In genomic region chr9:44500163-44500533, GRCm38 (mm10) we compare ENCODE assay signal across 10 mouse cellular contexts. TPM values are rescaled to one million over a fixed set of nuclear protein-coding genes. Genes with fewer than 3 reads are reported as not detected.
DNase-seq lines count a peak whose midpoint lies in the region; ATAC-seq lines count a peak whose summit lies in the region.
"Had no signal": no experiment of that assay in that cellular context is flagged by ENCODE, and none has a peak within 500 bp of the region (broad histone marks: within the 10 kb centered on the region; RNA-seq: fewer than 3 reads in every experiment).

No protein-coding gene starts in this region.

- peaks cover 67% of the 10 kb centered on the region for H3K4me1 ChIP-seq in lung, embryonic 16.5 days (replicated peaks; ENCODE audit: control insufficient read depth, insufficient read depth, low read length)
- peaks cover 70% of the 10 kb centered on the region for H3K4me1 ChIP-seq in intestine, embryonic 15.5 days (replicated peaks)
- peaks cover 54% of the 10 kb centered on the region for H3K4me1 ChIP-seq in stomach, embryonic 14.5 days (ENCODE audit: control insufficient read depth, insufficient read depth, low read length)

- DNase-seq in cerebellum, adult 11-12 months = peak; percentile 37
- no peak for DNase-seq in lung, postnatal 25 days (ENCODE audit: low spot score)
- DNase-seq in gastrocnemius, postnatal 4 days (ENCODE audit: low spot score in 2 of 2) = no peak
- no peak for DNase-seq in left cerebral cortex, postnatal 4 days

- no peaks in the 10 kb centered on the region for H3K27me3 ChIP-seq in lung, embryonic 16.5 days (ENCODE audit: control insufficient read depth, insufficient read depth, low read depth, low read length)
- no peaks in the 10 kb centered on the region for H3K27me3 ChIP-seq in intestine, embryonic 15.5 days (replicated peaks)
- H3K27me3 ChIP-seq in stomach, embryonic 14.5 days (ENCODE audit: control insufficient read depth, insufficient read depth, low read length) = no peaks in the 10 kb centered on the region

- H3K4me3 ChIP-seq in lung, embryonic 16.5 days (ENCODE audit: low read length) = peak overlapping the region; percentile 54
- peak overlapping the region; percentile 38 for H3K4me3 ChIP-seq in intestine, embryonic 15.5 days (replicated peaks)
- H3K4me3 ChIP-seq in stomach, embryonic 14.5 days (ENCODE audit: low read depth, low read length) = peak overlapping the region; percentile 39

- peaks cover 13% of the 10 kb centered on the region; the same call in 1 of the 2 replicates for H3K36me3 ChIP-seq in lung, embryonic 16.5 days (ENCODE audit: control insufficient read depth, insufficient read depth, low read length)
- no peaks in the 10 kb centered on the region; the same call in 1 of the 2 replicates for H3K36me3 ChIP-seq in intestine, embryonic 15.5 days
- peaks cover 28% of the 10 kb centered on the region for H3K36me3 ChIP-seq in stomach, embryonic 14.5 days (ENCODE audit: control insufficient read depth, insufficient read depth, low read length)

- peak overlapping the region; percentile 83 for H3K4me2 ChIP-seq in lung, embryonic 16.5 days (ENCODE audit: low read depth, low read length)
- H3K4me2 ChIP-seq in intestine, embryonic 15.5 days (replicated peaks) = peak overlapping the region; percentile 85
- peak overlapping the region; percentile 91 for H3K4me2 ChIP-seq in stomach, embryonic 14.5 days (replicated peaks; ENCODE audit: low read depth, low read length)

- no peaks in the 10 kb centered on the region for H3K9me3 ChIP-seq in lung, embryonic 16.5 days (ENCODE audit: control insufficient read depth, low read length)
- no peaks in the 10 kb centered on the region for H3K9me3 ChIP-seq in intestine, embryonic 15.5 days
- H3K9me3 ChIP-seq in stomach, embryonic 14.5 days (ENCODE audit: control insufficient read depth, low read depth, low read length) = no peaks in the 10 kb centered on the region

- peak overlapping the region; percentile 69 for H3K9ac ChIP-seq in lung, embryonic 16.5 days (ENCODE audit: low read length)
- H3K9ac ChIP-seq in intestine, embryonic 15.5 days = peak overlapping the region; percentile 46; the same call in 1 of the 2 replicates
- no peak overlapping the region; the same call in 1 of the 2 replicates for H3K9ac ChIP-seq in stomach, embryonic 14.5 days (replicated peaks; ENCODE audit: low read depth, low read length)

- intact Hi-C loops in left cerebral cortex, postnatal 4 days (cut with DNase I) = no loop called here

- peak overlapping the region; percentile 98 for H3K27ac ChIP-seq in lung, embryonic 16.5 days (ENCODE audit: low read length)
- H3K27ac ChIP-seq in intestine, embryonic 15.5 days = peak overlapping the region; percentile 95
- peak overlapping the region; percentile 92 for H3K27ac ChIP-seq in stomach, embryonic 14.5 days (ENCODE audit: low read length)

- ATAC-seq in cerebellum, adult (ENCODE audit: insufficient number of reproducible peaks, low FRiP score, low TSS enrichment) = no peak
- ATAC-seq in lung, embryonic 16.5 days (ENCODE audit: low read depth) = no peak
- ATAC-seq in intestine, embryonic 15.5 days = no peak
- ATAC-seq in stomach, embryonic 14.5 days (ENCODE audit: insufficient number of reproducible peaks, insufficient read depth, low FRiP score, low read depth) = no peak
- ATAC-seq: CD4-positive, CD25-positive, alpha-beta regulatory T cell, adult 4 months had no signal

- WGBS in lung, embryonic 16.5 days = 29% methylated on average over 5 of the region's 5 CpGs
- 40% methylated on average over 5 of the region's 5 CpGs for WGBS in intestine, embryonic 15.5 days
- WGBS in stomach, embryonic 14.5 days = 24% methylated on average over 5 of the region's 5 CpGs

RNA-seq across cellular contexts. Expression of gene Bcl9l, which starts 17.5 kb away (rescaled TPM):
- 14.1 and 16.1 TPM in 2 replicates for polyA plus RNA-seq in lung, embryonic 16.5 days (2015; fragmentation: Nextera tagmentation; extraction: Ambion mirVana)
- polyA plus RNA-seq in intestine, embryonic 15.5 days (2015; fragmentation: Nextera tagmentation; extraction: Ambion mirVana) = 7.5 and 7.8 TPM in 2 replicates
- polyA plus RNA-seq in stomach, embryonic 14.5 days (2014; fragmentation: Nextera tagmentation; extraction: Ambion mirVana) = 15.4 and 16.3 TPM in 2 replicates
- 100 to 1,000 TPM; 126 to 131 TPM for total RNA-seq in gastrocnemius, postnatal 4 days (2021)
- total RNA-seq in left cerebral cortex, postnatal 4 days (2021) = 100 to 1,000 TPM; 109 to 113 TPM

RNA-seq across cellular contexts. Expression of gene Upk2, which starts 45.4 kb away (rescaled TPM):
- polyA plus RNA-seq in lung, embryonic 16.5 days (2015; fragmentation: Nextera tagmentation; extraction: Ambion mirVana) = 1.8 and 2.0 TPM in 2 replicates
- polyA plus RNA-seq in intestine, embryonic 15.5 days (2015; fragmentation: Nextera tagmentation; extraction: Ambion mirVana) = 1.2 TPM in 2 replicates
- 25.9 and 26.4 TPM in 2 replicates for polyA plus RNA-seq in stomach, embryonic 14.5 days (2014; fragmentation: Nextera tagmentation; extraction: Ambion mirVana)
- under 1 TPM; 0.69 to 0.91 TPM for total RNA-seq in gastrocnemius, postnatal 4 days (2021)
- total RNA-seq in left cerebral cortex, postnatal 4 days (2021) = not detected
- total RNA-seq: heart, adult 18-20 months had no signal
- polyA plus RNA-seq: CD4-positive, CD25-positive, alpha-beta regulatory T cell, adult 4 months had no signal

RNA-seq across cellular contexts. Expression of gene Foxr1, which starts 59.2 kb away (rescaled TPM):
- polyA plus RNA-seq in lung, embryonic 16.5 days (2015; fragmentation: Nextera tagmentation; extraction: Ambion mirVana) = not detected in 2 replicates
- polyA plus RNA-seq in intestine, embryonic 15.5 days (2015; fragmentation: Nextera tagmentation; extraction: Ambion mirVana) = not detected in 2 replicates
- not detected in 2 replicates for polyA plus RNA-seq in stomach, embryonic 14.5 days (2014; fragmentation: Nextera tagmentation; extraction: Ambion mirVana)
- not detected for total RNA-seq in gastrocnemius, postnatal 4 days (2021)
- not detected for total RNA-seq in left cerebral cortex, postnatal 4 days (2021)
- total RNA-seq: heart, adult 18-20 months had no signal
